Mouse (Mus musculus): ENCODE results near the gene Frmd8.

DNA sequence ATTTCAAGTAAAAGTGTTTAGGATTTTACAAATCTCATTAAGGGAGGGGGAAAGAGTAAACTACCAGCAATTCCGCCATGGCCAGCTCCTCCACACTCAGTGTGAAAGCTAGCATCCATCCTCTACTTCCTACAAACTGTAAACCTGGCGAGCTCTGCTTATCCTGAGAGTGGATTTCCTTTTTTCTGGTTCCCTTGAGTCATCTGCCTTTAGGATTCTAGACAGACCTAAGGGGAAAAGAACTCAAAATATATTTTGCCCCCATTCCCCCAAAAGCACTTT lies 74.8 kb downstream of the Frmd8 start:
- TF ChIP-seq POLR2A (IDR thresholded peaks at IDR 0.05; ENCODE audit: control insufficient read depth, low read depth, low read length) (no peak), CTCF (IDR thresholded peaks at IDR 0.05; ENCODE audit: control insufficient read depth, insufficient read depth, insufficient replicate concordance, low read depth, low read length) (no peak)

Measured in testis, adult 2 months (tissue).